Mouse (Mus musculus): ENCODE measurements at regions not wholly inside any gene's neighbourhood (a gene's known extent, or its start where the extent isn't known, plus 50 kb on each side); places are given as distances from the start of the nearest gene placed in this dataset.

DNA sequence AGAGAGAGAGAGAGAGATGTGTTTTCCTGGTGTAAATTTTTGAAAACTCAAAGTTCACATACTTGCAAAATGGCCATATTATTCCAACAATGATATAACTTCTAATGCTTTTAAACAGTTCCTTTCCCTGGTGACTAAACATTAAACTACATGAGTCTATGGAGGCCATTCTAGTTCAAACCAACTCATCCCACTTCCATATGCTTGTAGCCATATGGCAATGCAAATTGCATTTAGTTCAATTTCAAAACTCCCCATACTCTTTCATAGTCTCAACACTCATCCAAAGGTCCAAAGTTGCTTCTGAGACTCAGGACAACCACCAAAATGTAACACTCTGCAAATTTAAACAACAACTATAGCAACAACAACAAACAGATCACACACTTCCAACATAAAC, 1026.5 kb downstream of the Slc16a7 start:
- no peak for TF ChIP-seq HCFC1 (IDR thresholded peaks at IDR 0.05; ENCODE audit: borderline replicate concordance, insufficient read depth, low read length)
- TF ChIP-seq ZNF384 (IDR thresholded peaks at IDR 0.05; ENCODE audit: low read depth, low read length): no peak
- TF ChIP-seq CHD2 (IDR thresholded peaks at IDR 0.05; ENCODE audit: low read depth, low read length): no peak
- no peak for TF ChIP-seq MAFK (IDR thresholded peaks at IDR 0.05; ENCODE audit: insufficient read depth, low read depth, low read length)
- TF ChIP-seq ZC3H11A (IDR thresholded peaks at IDR 0.05; ENCODE audit: borderline replicate concordance, low read depth, low read length): no peak
- H3K9me3 ChIP-seq (ENCODE audit: control insufficient read depth, insufficient read depth, low read depth, low read length): no peaks in the 10 kb centered on the region
- no peak overlapping the region for H3K4me3 ChIP-seq (ENCODE audit: insufficient read depth in 1 of 2, low read depth in 1 of 2, low read length in 2 of 2, poor library complexity in 1 of 2, severe bottlenecking in 1 of 2)
- no peaks in the 10 kb centered on the region for H3K36me3 ChIP-seq (ENCODE audit: control insufficient read depth, insufficient read depth, low read length, poor library complexity, severe bottlenecking)
- no peak overlapping the region for H3K27ac ChIP-seq (ENCODE audit: insufficient read depth, low read depth, low read length, poor library complexity, severe bottlenecking)
- no peak overlapping the region for H3K9ac ChIP-seq (ENCODE audit: insufficient read depth, low read depth, low read length, poor library complexity, severe bottlenecking)
- in situ Hi-C loops (cut with MboI; ENCODE audit: low sequenced_read_pairs in 2 of 2, unreplicated experiment in 2 of 2): no loop called here
- DNase-seq (ENCODE audit: low read depth, low spot score): no peak
- no peaks in the 10 kb centered on the region for H3K4me1 ChIP-seq (ENCODE audit: control insufficient read depth in 2 of 2, insufficient read depth in 2 of 2, low read length in 2 of 2, poor library complexity in 1 of 2)

DNA sequence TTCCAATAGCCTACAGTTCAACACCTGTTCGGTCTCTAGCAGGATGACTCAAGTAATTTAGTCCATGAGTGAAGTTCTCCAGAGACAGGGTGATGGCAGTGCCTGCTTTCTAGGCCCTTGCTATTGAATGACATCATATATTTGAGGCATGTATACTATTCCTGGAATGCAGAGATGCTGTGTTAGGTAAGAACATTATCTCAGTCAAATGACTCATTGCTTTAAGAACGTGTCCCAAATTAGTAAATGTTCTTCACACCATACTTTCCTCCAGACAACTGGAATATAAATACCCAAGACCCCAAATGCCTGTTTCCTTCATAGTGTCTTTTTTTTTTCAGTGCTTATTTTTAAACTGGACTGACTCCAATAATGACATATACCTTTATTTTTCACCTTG, 1018.3 kb downstream of the Slc16a7 start:
- DNase-seq (ENCODE audit: low read depth, low spot score): no peak
- in situ Hi-C loops (cut with MboI; ENCODE audit: low sequenced_read_pairs in 2 of 2, unreplicated experiment in 2 of 2): no loop called here
- H3K9me3 ChIP-seq (ENCODE audit: control insufficient read depth, insufficient read depth, low read depth, low read length): no peaks in the 10 kb centered on the region
- no peaks in the 10 kb centered on the region for H3K4me1 ChIP-seq (ENCODE audit: control insufficient read depth in 2 of 2, insufficient read depth in 2 of 2, low read length in 2 of 2, poor library complexity in 1 of 2)
- H3K36me3 ChIP-seq (ENCODE audit: control insufficient read depth, insufficient read depth, low read length, poor library complexity, severe bottlenecking): no peaks in the 10 kb centered on the region
- no peak for TF ChIP-seq HCFC1 (IDR thresholded peaks at IDR 0.05; ENCODE audit: borderline replicate concordance, insufficient read depth, low read length)
- no peak for TF ChIP-seq ZNF384 (IDR thresholded peaks at IDR 0.05; ENCODE audit: low read depth, low read length)
- no peak for TF ChIP-seq MAFK (IDR thresholded peaks at IDR 0.05; ENCODE audit: insufficient read depth, low read depth, low read length)
- no peak for TF ChIP-seq CHD2 (IDR thresholded peaks at IDR 0.05; ENCODE audit: low read depth, low read length)
- TF ChIP-seq ZC3H11A (IDR thresholded peaks at IDR 0.05; ENCODE audit: borderline replicate concordance, low read depth, low read length): no peak
- H3K9ac ChIP-seq (ENCODE audit: insufficient read depth, low read depth, low read length, poor library complexity, severe bottlenecking): no peak overlapping the region
- no peak overlapping the region for H3K4me3 ChIP-seq (ENCODE audit: insufficient read depth in 1 of 2, low read depth in 1 of 2, low read length in 2 of 2, poor library complexity in 1 of 2, severe bottlenecking in 1 of 2)
- H3K27ac ChIP-seq (ENCODE audit: insufficient read depth, low read depth, low read length, poor library complexity, severe bottlenecking): no peak overlapping the region

DNA sequence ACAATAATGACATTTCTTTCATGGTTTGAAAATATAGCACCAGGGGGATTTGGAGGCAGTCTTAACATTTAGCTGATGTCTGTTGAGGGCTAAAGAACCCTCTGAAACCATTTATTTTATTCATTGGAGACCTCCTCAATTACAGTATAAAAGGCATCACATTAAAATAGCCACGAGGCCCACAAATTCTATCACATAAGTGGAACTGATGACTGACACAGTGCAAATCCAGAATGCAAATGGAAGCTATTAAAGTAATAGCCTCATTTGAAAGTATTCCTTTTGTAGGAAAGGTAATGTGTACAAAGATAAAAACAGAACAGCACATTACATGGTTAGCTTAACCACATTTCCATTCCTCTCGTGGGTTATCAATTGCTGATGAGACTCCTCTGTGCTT, 986.6 kb downstream of the Slc16a7 start:
- in situ Hi-C loops (cut with MboI; ENCODE audit: low sequenced_read_pairs in 2 of 2, unreplicated experiment in 2 of 2): no loop called here
- TF ChIP-seq ZC3H11A (IDR thresholded peaks at IDR 0.05; ENCODE audit: borderline replicate concordance, low read depth, low read length) (no peak), HCFC1 (IDR thresholded peaks at IDR 0.05; ENCODE audit: borderline replicate concordance, insufficient read depth, low read length) (no peak), MAFK (IDR thresholded peaks at IDR 0.05; ENCODE audit: insufficient read depth, low read depth, low read length) (no peak), ZNF384 (IDR thresholded peaks at IDR 0.05; ENCODE audit: low read depth, low read length) (no peak), CHD2 (IDR thresholded peaks at IDR 0.05; ENCODE audit: low read depth, low read length) (no peak)
- Histone ChIP-seq H3K36me3 (ENCODE audit: control insufficient read depth, insufficient read depth, low read length, poor library complexity, severe bottlenecking) (no peaks in the 10 kb centered on the region), H3K4me3 (ENCODE audit: insufficient read depth in 1 of 2, low read depth in 1 of 2, low read length in 2 of 2, poor library complexity in 1 of 2, severe bottlenecking in 1 of 2) (no peak overlapping the region), H3K27ac (ENCODE audit: insufficient read depth, low read depth, low read length, poor library complexity, severe bottlenecking) (no peak overlapping the region), H3K9me3 (ENCODE audit: control insufficient read depth, insufficient read depth, low read depth, low read length) (no peaks in the 10 kb centered on the region), H3K4me1 (ENCODE audit: control insufficient read depth in 2 of 2, insufficient read depth in 2 of 2, low read length in 2 of 2, poor library complexity in 1 of 2) (no peaks in the 10 kb centered on the region), H3K9ac (ENCODE audit: insufficient read depth, low read depth, low read length, poor library complexity, severe bottlenecking) (no peak overlapping the region)
- no peak for DNase-seq (ENCODE audit: low read depth, low spot score)

DNA sequence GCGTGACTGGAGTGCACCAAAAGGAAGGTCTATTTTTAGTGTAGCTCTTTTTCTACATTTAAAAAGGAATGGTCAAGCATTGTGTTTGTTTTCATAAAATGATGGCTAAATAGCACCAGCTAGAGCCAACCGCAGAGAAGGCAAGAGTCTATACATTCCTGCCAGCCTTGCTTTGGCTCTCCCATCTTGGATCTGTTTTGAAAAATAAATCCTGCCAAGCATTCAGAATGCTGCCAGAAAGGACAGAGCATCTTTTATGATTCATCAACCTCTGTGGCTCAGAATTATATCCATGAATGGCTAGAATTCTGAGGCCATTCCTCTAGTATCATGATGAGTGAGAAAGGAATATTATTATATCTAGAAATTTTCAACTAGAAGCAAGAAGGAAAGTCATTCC, 979.6 kb downstream of the Slc16a7 start:
- Histone ChIP-seq H3K27ac (ENCODE audit: insufficient read depth, low read depth, low read length, poor library complexity, severe bottlenecking) (no peak overlapping the region), H3K4me3 (ENCODE audit: insufficient read depth in 1 of 2, low read depth in 1 of 2, low read length in 2 of 2, poor library complexity in 1 of 2, severe bottlenecking in 1 of 2) (no peak overlapping the region), H3K36me3 (ENCODE audit: control insufficient read depth, insufficient read depth, low read length, poor library complexity, severe bottlenecking) (no peaks in the 10 kb centered on the region), H3K9me3 (ENCODE audit: control insufficient read depth, insufficient read depth, low read depth, low read length) (no peaks in the 10 kb centered on the region), H3K4me1 (ENCODE audit: control insufficient read depth in 2 of 2, insufficient read depth in 2 of 2, low read length in 2 of 2, poor library complexity in 1 of 2) (no peaks in the 10 kb centered on the region), H3K9ac (ENCODE audit: insufficient read depth, low read depth, low read length, poor library complexity, severe bottlenecking) (no peak overlapping the region)
- DNase-seq (ENCODE audit: low read depth, low spot score): no peak
- no peak for TF ChIP-seq MAFK (IDR thresholded peaks at IDR 0.05; ENCODE audit: insufficient read depth, low read depth, low read length)
- TF ChIP-seq ZC3H11A (IDR thresholded peaks at IDR 0.05; ENCODE audit: borderline replicate concordance, low read depth, low read length): no peak
- TF ChIP-seq HCFC1 (IDR thresholded peaks at IDR 0.05; ENCODE audit: borderline replicate concordance, insufficient read depth, low read length): no peak
- no peak for TF ChIP-seq CHD2 (IDR thresholded peaks at IDR 0.05; ENCODE audit: low read depth, low read length)
- in situ Hi-C loops (cut with MboI; ENCODE audit: low sequenced_read_pairs in 2 of 2, unreplicated experiment in 2 of 2): no loop called here

DNA sequence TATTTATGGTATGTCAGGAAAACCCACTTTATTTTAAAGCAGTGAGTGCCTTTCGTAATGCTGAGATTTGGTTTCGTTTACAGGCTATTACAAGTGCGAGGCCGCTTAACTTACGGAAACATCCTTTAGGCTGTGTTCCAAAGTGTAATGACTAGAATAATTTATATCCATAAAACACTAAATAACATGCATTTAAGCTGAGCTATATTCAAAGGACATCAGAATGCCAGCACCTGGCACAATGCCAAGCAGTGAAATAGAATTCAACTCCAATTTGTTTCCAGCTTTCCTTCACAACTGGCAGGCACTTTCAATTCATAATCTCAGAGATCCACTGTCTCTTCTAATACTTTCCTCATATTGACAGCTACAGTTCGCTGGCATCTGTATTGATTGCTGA, 972.7 kb downstream of the Slc16a7 start:
- Histone ChIP-seq H3K9ac (ENCODE audit: insufficient read depth, low read depth, low read length, poor library complexity, severe bottlenecking) (no peak overlapping the region), H3K36me3 (ENCODE audit: control insufficient read depth, insufficient read depth, low read length, poor library complexity, severe bottlenecking) (no peaks in the 10 kb centered on the region), H3K27ac (ENCODE audit: insufficient read depth, low read depth, low read length, poor library complexity, severe bottlenecking) (no peak overlapping the region), H3K4me3 (ENCODE audit: insufficient read depth in 1 of 2, low read depth in 1 of 2, low read length in 2 of 2, poor library complexity in 1 of 2, severe bottlenecking in 1 of 2) (no peak overlapping the region), H3K9me3 (ENCODE audit: control insufficient read depth, insufficient read depth, low read depth, low read length) (no peaks in the 10 kb centered on the region), H3K4me1 (ENCODE audit: control insufficient read depth in 2 of 2, insufficient read depth in 2 of 2, low read length in 2 of 2, poor library complexity in 1 of 2) (no peaks in the 10 kb centered on the region)
- TF ChIP-seq ZNF384 (IDR thresholded peaks at IDR 0.05; ENCODE audit: low read depth, low read length) (no peak), HCFC1 (IDR thresholded peaks at IDR 0.05; ENCODE audit: borderline replicate concordance, insufficient read depth, low read length) (no peak), ZC3H11A (IDR thresholded peaks at IDR 0.05; ENCODE audit: borderline replicate concordance, low read depth, low read length) (no peak), MAFK (IDR thresholded peaks at IDR 0.05; ENCODE audit: insufficient read depth, low read depth, low read length) (no peak), CHD2 (IDR thresholded peaks at IDR 0.05; ENCODE audit: low read depth, low read length) (no peak)
- no peak for DNase-seq (ENCODE audit: low read depth, low spot score)
- in situ Hi-C loops (cut with MboI; ENCODE audit: low sequenced_read_pairs in 2 of 2, unreplicated experiment in 2 of 2): no loop called here

Data from ES-E14 (cell line).